Mouse (Mus musculus) liver, embryonic 18 days (tissue): ENCODE data around the gene 1700125H20Rik. TPM values are rescaled to one million over a fixed set of nuclear protein-coding genes. Genes with fewer than 3 reads are reported as not detected.

Experiments
- polyA plus RNA-seq: library from polyadenylated mRNA; depleted of rRNA; stranded (reverse); fragments of >200 nt; gene quantifications from 2 replicates; pipeline ENCODE4 v1.2.3, GENCODE M21; 2012; rRNA removed

Gene 1700125H20Rik
- not detected in 2 replicates for polyA plus RNA-seq

DNA sequence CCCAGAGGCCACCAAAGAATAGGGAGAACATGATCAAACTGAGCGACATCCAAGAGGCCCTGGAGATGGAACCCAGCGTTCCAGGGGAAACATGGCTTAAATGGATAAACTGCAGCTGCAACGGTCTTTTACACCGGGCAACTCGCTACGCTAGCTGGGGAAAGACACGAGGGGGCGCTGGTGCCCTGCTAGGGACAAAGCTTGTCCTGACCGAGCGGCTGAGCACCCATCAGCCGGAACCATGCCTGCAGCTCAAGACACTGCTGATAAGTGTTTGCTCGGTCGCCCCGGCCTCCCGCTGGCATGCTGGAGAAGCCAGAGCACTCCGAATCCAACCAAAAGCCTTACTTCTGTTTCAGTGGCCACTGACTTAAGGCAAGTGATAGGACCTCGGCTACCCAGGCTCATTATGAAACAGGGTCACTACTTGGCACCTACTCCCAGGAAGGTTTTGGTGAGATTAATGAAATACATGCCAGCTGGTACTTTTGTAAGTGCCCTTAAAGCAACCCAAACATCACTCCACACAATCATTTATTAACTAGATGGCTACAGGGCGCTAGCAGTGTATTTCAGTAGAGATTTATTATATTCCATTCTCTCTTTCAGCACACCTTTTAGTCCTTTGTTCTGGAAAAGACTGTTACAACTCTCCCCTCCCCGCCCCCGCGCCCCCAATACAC, at the start of gene 1700125H20Rik:
1700125H20Rik (plus strand) TSS at position 347 of the 683 bp plus-strand sequence.

DNA sequence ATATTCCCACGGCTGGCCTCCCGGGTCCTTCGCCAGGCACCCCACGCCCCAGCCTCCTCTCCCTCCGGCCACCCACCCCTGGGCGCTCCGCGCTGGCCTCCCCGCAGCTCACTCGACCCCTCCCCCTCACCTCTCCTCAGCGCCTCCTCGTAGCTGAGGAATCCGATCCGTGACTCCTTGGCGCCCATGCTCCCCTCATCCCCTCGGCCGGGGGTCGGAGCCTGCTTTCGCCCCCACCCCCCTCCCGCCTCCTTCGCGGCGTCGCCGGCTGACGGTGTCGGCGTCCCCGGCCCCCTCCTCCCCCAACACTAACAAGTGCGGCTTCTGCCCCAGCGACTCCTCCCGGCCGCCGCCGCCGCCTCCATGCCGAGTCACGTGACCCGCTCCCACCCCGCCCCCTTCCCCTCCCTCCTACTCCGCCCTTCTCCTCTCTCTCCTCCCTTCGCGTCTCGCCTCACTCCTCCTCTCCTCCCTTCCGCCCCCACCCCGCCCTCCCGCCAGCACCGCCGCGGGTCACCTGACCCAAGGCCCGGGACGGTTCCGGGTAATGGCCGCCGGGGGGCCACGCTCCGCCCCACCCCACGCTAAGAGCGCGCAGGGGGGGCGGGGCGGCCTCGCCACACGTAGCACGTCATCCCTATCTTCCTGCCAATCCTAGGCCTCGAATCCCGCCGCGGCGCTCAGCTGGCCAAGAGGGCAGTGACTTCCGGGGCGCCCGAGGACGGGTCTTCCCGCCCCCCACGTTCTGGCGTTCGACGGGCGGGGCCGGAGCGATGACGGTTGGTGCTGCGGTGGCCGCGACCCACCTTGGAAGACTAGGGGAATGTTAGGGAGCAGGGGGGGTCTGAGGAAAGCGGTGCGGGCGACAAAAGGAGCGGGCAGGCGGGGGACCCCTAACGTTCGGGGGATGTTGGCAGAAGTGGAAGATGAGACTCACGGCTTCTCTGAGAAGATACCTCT, 30.3 kb upstream of the 1700125H20Rik start, which contains the start of gene Usp32:
Usp32 (minus strand) TSS at position 581 of the 960 bp plus-strand sequence.

Other genes with a start within 250 kb of the 1700125H20Rik start
- 0.04 TPM in 1 of 2 replicates, not detected in the other for gene Car4, start 212.6 kb upstream of the 1700125H20Rik start, polyA plus RNA-seq
- 13.5 and 13.9 TPM in 2 replicates for gene Usp32, start 30.2 kb upstream of the 1700125H20Rik start, polyA plus RNA-seq
- gene Appbp2, start 64.7 kb downstream of the 1700125H20Rik start, polyA plus RNA-seq = 6.3 and 6.4 TPM in 2 replicates
- 6.1 and 6.3 TPM in 2 replicates for gene Ppm1d, start 140.8 kb downstream of the 1700125H20Rik start, polyA plus RNA-seq
- gene Bcas3, start 182.8 kb downstream of the 1700125H20Rik start, polyA plus RNA-seq = 5.4 and 6.4 TPM in 2 replicates